Mouse (Mus musculus) kidney, postnatal 25 days (tissue): ENCODE data around the gene Scgb1b15.
"Not testable (repeated sequence)": the region's sequence is repeated elsewhere in the genome, so short reads cannot be mapped to it uniquely, and the experiment has no call there.

Experiments
- DNase-seq, 2 experiments: peaks; one replicate each; pipeline ENCODE4 v3.0.0; 2021; ENCODE audit warnings: mixed read lengths in 2 of 2

Gene Scgb1b15

GRCm38 (mm10) chr7:32836254-32836653, at the start of gene Scgb1b15:
Gene Scgb1b15 (plus strand): TSS chr7:32836554.
- not testable (repeated sequence) for DNase-seq

GRCm38 (mm10) chr7:32829562-32829961, 6.8 kb upstream of the Scgb1b15 start, which contains the start of gene Scgb2b15:
Gene Scgb2b15 (minus strand): TSS chr7:32829662.
- not testable (repeated sequence) for DNase-seq
